Comparison of ENCODE assay signal across 11 mouse cellular contexts in the genomic region with DNA sequence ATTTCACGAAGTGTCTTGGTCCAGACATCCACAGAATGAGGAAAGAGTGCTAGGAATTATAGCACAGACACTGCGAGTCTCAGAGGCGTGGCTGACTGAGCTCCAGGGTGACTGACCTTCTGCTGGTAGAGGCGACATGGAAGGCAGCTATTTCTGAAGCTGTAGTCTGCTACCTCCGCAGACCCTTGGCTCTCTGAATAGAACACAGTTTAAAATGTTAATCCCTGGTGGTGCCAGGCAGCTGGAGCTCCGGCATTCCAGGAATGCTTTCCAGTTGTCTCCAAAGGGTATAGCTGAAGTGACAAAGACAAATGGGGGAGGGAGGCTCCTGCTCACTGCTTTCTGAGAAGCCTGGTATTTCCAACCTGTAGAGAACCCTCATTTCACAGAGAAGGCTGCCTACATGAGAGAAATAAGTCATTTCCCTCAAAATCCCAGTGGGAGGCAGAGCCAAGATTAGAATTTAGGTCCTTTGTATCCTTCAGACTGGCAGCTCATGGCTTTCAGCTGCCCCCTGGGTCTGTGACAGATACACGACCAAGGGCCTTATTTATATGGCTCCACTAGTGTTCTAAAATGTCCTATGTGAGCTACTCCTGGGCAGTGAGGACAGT. TPM values are rescaled to one million over a fixed set of nuclear protein-coding genes. Genes with fewer than 3 reads are reported as not detected.
DNase-seq lines count a peak whose midpoint lies in the region; ATAC-seq and TF ChIP-seq lines count a peak whose summit lies in the region.
"Had no signal": no experiment of that assay in that cellular context is flagged by ENCODE, and none has a peak within 500 bp of the region (broad histone marks: within the 10 kb centered on the region; RNA-seq: fewer than 3 reads in every experiment).

No protein-coding gene starts in this region.

- H3K9me3 ChIP-seq in stomach, embryonic 14.5 days (ENCODE audit: control insufficient read depth, low read depth, low read length) = no peaks in the 10 kb centered on the region
- no peaks in the 10 kb centered on the region for H3K9me3 ChIP-seq in stomach, postnatal 0 days (ENCODE audit: control insufficient read depth, low read length)

- H3K4me3 ChIP-seq in gastrocnemius, adult 2 months = no peak overlapping the region
- H3K4me3 ChIP-seq in stomach, embryonic 14.5 days (ENCODE audit: low read depth, low read length) = no peak overlapping the region
- H3K4me3 ChIP-seq in stomach, postnatal 0 days (ENCODE audit: low read depth, low read length) = no peak overlapping the region

- TF ChIP-seq EP300 in stomach, postnatal 0 days (optimal IDR thresholded peaks at IDR 0.05) = no peak

- H3K9ac ChIP-seq in stomach, embryonic 14.5 days (replicated peaks; ENCODE audit: low read depth, low read length) = no peak overlapping the region
- H3K9ac ChIP-seq in stomach, postnatal 0 days (ENCODE audit: low read length) = no peak overlapping the region; the same call in 1 of the 2 replicates

- no peak for DNase-seq in gastrocnemius, adult 2 months
- no peak for DNase-seq in gastrocnemius, postnatal 36 days
- no peak for DNase-seq in stomach, postnatal 0 days (ENCODE audit: low spot score)
- peak; percentile 17 for DNase-seq in kidney, adult 9 months
- peak; percentile 48 for DNase-seq in yolk sac, embryonic 10.5 days (ENCODE audit: low spot score)
- DNase-seq in adrenal gland, postnatal 4 days (ENCODE audit: low spot score in 2 of 2) = no peak
- no peak for DNase-seq in thymus, postnatal 14 days

- TF ChIP-seq CTCF in gastrocnemius, adult 2 months (IDR thresholded peaks at IDR 0.05) = no peak
- TF ChIP-seq CTCF in stomach, postnatal 0 days (IDR thresholded peaks at IDR 0.05; ENCODE audit: low read depth) = no peak

- H3K36me3 ChIP-seq in stomach, embryonic 14.5 days (ENCODE audit: control insufficient read depth, insufficient read depth, low read length) = no peaks in the 10 kb centered on the region
- no peaks in the 10 kb centered on the region for H3K36me3 ChIP-seq in stomach, postnatal 0 days (ENCODE audit: control insufficient read depth, insufficient read depth, low read length)

- intact Hi-C loops in gastrocnemius, adult 2 months (cut with DNase I) = no loop called here
- intact Hi-C loops in gastrocnemius, postnatal 36 days (cut with DNase I) = no loop called here

- 10% methylated on average over 7 of the region's 7 CpGs for WGBS in stomach, embryonic 14.5 days
- WGBS in stomach, postnatal 0 days = 18% methylated on average over 7 of the region's 7 CpGs

- no peak overlapping the region for H3K4me2 ChIP-seq in stomach, embryonic 14.5 days (replicated peaks; ENCODE audit: low read depth, low read length)
- H3K4me2 ChIP-seq in stomach, postnatal 0 days (replicated peaks; ENCODE audit: low read depth) = no peak overlapping the region

- no peaks in the 10 kb centered on the region for H3K27me3 ChIP-seq in stomach, embryonic 14.5 days (ENCODE audit: control insufficient read depth, insufficient read depth, low read length)
- no peaks in the 10 kb centered on the region for H3K27me3 ChIP-seq in stomach, postnatal 0 days (ENCODE audit: control insufficient read depth, insufficient read depth, low read length)

- peak; percentile 28; the same call in 1 of the 2 replicates for ATAC-seq in stomach, embryonic 14.5 days (ENCODE audit: insufficient number of reproducible peaks, insufficient read depth, low FRiP score, low read depth)
- ATAC-seq in stomach, postnatal 0 days (ENCODE audit: low FRiP score, low TSS enrichment) = no peak

- peak overlapping the region; percentile 28; the same call in 1 of the 2 replicates for H3K27ac ChIP-seq in gastrocnemius, adult 2 months
- peak overlapping the region; percentile 36; the same call in 1 of the 2 replicates for H3K27ac ChIP-seq in stomach, embryonic 14.5 days (ENCODE audit: low read length)
- no peak overlapping the region for H3K27ac ChIP-seq in stomach, postnatal 0 days (replicated peaks)

- peaks cover 5% of the 10 kb centered on the region; the same call in 1 of the 2 replicates for H3K4me1 ChIP-seq in stomach, embryonic 14.5 days (ENCODE audit: control insufficient read depth, insufficient read depth, low read length)
- no peaks in the 10 kb centered on the region for H3K4me1 ChIP-seq in stomach, postnatal 0 days (replicated peaks; ENCODE audit: control insufficient read depth, insufficient read depth)

RNA-seq across cellular contexts. Expression of a gene that starts 27.6 kb away (rescaled TPM):
- not detected for total RNA-seq in gastrocnemius, adult 2 months (2021)
- total RNA-seq in gastrocnemius, postnatal 36 days (2021) = not detected
- polyA plus RNA-seq in stomach, embryonic 14.5 days (2014; fragmentation: Nextera tagmentation; extraction: Ambion mirVana) = 2.7 and 4.5 TPM in 2 replicates
- 208 and 210 TPM in 2 replicates for polyA plus RNA-seq in stomach, postnatal 0 days (2015; fragmentation: Nextera tagmentation; extraction: Ambion mirVana)
- total RNA-seq in adrenal gland, postnatal 4 days (2021) = 100 to 1,000 TPM in 1 of 2 experiments, 1 to 10 TPM in 1; 7.4 to 190 TPM
- total RNA-seq: hematopoietic stem cell, adult 5-6 weeks; left cerebral cortex, postnatal 10 days had no signal
- polyA plus RNA-seq: C2C12 had no signal

RNA-seq across cellular contexts. Expression of a gene that starts 44.2 kb away (rescaled TPM):
- 10 to 100 TPM; 23.7 to 33.6 TPM for total RNA-seq in gastrocnemius, adult 2 months (2021)
- 10 to 100 TPM; 22.9 to 24.8 TPM for total RNA-seq in gastrocnemius, postnatal 36 days (2021)
- polyA plus RNA-seq in stomach, embryonic 14.5 days (2014; fragmentation: Nextera tagmentation; extraction: Ambion mirVana) = 53.0 and 58.2 TPM in 2 replicates
- 79.1 and 79.7 TPM in 2 replicates for polyA plus RNA-seq in stomach, postnatal 0 days (2015; fragmentation: Nextera tagmentation; extraction: Ambion mirVana)
- total RNA-seq in adrenal gland, postnatal 4 days (2021) = 10 to 100 TPM; 48.8 to 55.4 TPM

Comparison
In these comparisons a context has a peak if more than half of its experiments do, and no peak if none do; other contexts are left out.
1. DNase-seq: peak in kidney, adult 9 months (single experiment) and yolk sac, embryonic 10.5 days (single experiment); none in gastrocnemius, adult 2 months (single experiment), gastrocnemius, postnatal 36 days (0 of 2), stomach, postnatal 0 days (single experiment), adrenal gland, postnatal 4 days (0 of 2) and thymus, postnatal 14 days (single experiment).
2. RNA of a gene that starts 27.6 kb away (total RNA-seq): 7.4 to 190 TPM in adrenal gland, postnatal 4 days; not detected in gastrocnemius, postnatal 36 days and not detected in gastrocnemius, adult 2 months; every median in the first group is over 4 times any median in the second.